Mouse (Mus musculus): ENCODE results near the gene 2310046K23Rik. TPM values are rescaled to one million over a fixed set of nuclear protein-coding genes. Genes with fewer than 3 reads are reported as not detected.

2310046K23Rik gene
- not detected for polyA plus RNA-seq (2012; fragmentation: generic; extraction: Trizol)
- long read RNA-seq, experiment 1: 0 reads
- long read RNA-seq, experiment 2: 0 reads

DNA sequence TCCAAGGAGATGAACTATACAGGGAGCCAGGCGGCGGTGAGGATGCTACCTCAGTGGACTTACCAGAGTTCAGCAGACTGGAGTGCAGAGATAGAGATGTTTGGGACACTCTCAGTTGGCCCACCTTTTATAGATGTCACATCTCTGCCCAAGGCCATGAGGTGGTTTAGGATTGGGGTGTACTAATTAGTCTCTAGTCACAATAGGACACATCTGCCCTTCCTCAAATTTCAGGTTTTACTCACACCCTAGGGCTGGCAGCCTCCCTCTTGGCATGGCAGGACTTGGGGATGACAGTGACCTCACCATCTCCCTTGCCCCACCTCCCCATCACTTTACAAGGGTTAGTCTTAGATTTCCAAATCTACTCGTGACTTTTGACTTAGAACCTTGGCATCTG, at the start of gene 2310046K23Rik:
Gene 2310046K23Rik, minus strand, starts transcription at position 101 of the 400 bp plus-strand sequence.
- Histone ChIP-seq H3K79me2 (ENCODE audit: control insufficient read depth, insufficient read depth) (no peaks in the 10 kb centered on the region), H3K79me3 (ENCODE audit: low read depth) (no peaks in the 10 kb centered on the region), H3K27me3 (ENCODE audit: control insufficient read depth, insufficient read depth, insufficient read length) (no peaks in the 10 kb centered on the region), H3K36me3 (ENCODE audit: control insufficient read depth, insufficient read depth) (no peaks in the 10 kb centered on the region), H3K4me3 (ENCODE audit: insufficient read depth, poor library complexity, severe bottlenecking) (no peak within 1 kb of the TSS), H3ac (ENCODE audit: control insufficient read depth, insufficient read length, low read depth) (no peak within 1 kb of the TSS)
- TF ChIP-seq CTCF (IDR thresholded peaks at IDR 0.05; ENCODE audit: control insufficient read depth, insufficient read depth, insufficient read length) (no peak), CEBPB (IDR thresholded peaks at IDR 0.05; ENCODE audit: low read depth) (no peak), USF1 (IDR thresholded peaks at IDR 0.05; ENCODE audit: low read depth) (no peak), MAX (IDR thresholded peaks at IDR 0.05) (no peak), MYOG (IDR thresholded peaks at IDR 0.05; ENCODE audit: control insufficient read depth, extremely low read depth, insufficient read length) (no peak), FOSL1 (IDR thresholded peaks at IDR 0.05; ENCODE audit: insufficient read depth, low read length, poor library complexity, severe bottlenecking) (no peak), MYOD1 (IDR thresholded peaks at IDR 0.05; ENCODE audit: control insufficient read depth, insufficient read length, low read depth) (no peak)

DNA sequence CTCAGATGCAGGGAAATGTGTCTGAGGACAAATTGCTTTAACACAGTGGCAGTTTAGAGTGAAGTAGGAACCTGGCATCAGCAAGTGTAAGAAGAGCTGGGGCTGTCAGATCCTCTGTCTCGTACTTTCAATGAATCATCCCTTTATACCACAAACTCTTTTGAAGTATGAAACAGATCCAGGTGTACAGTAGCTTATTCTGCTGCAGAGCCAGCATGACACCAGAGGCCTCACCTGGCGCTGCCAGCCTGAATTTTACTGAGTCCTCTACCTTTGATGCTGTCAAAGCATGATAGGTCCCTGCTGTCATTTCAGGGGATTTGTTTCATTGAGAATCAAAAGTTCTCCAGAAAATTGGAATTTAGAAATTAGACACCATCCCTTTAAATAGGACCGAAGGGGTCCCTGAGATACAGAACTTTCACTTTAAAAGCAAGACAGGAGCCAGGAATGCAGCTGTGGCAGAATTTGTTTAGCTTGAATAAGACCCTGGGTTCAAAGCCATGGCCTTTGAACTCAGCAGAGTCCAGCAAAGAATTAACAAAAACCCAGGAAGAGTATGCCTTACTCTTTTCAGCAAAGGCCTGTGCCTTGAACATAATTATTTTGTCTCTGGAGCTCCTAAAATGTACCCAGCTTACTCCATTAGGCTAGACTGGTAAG, 49.0 kb upstream of the 2310046K23Rik start:
- Histone ChIP-seq H3K79me2 (ENCODE audit: control insufficient read depth, insufficient read depth) (no peaks in the 10 kb centered on the region), H3K79me3 (ENCODE audit: low read depth) (no peaks in the 10 kb centered on the region), H3ac (ENCODE audit: control insufficient read depth, insufficient read length, low read depth) (no peak overlapping the region), H3K4me3 (ENCODE audit: insufficient read depth, poor library complexity, severe bottlenecking) (no peak overlapping the region), H3K36me3 (ENCODE audit: control insufficient read depth, insufficient read depth) (no peaks in the 10 kb centered on the region), H3K27me3 (ENCODE audit: control insufficient read depth, insufficient read depth, insufficient read length) (no peaks in the 10 kb centered on the region)
- TF ChIP-seq MYOD1 (IDR thresholded peaks at IDR 0.05; ENCODE audit: control insufficient read depth, insufficient read length, low read depth) (no peak), CTCF (IDR thresholded peaks at IDR 0.05; ENCODE audit: control insufficient read depth, insufficient read depth, insufficient read length) (no peak), CEBPB (IDR thresholded peaks at IDR 0.05; ENCODE audit: low read depth) (no peak), MAX (IDR thresholded peaks at IDR 0.05) (no peak), MYOG (IDR thresholded peaks at IDR 0.05; ENCODE audit: control insufficient read depth, extremely low read depth, insufficient read length) (no peak), USF1 (IDR thresholded peaks at IDR 0.05; ENCODE audit: low read depth) (no peak), FOSL1 (IDR thresholded peaks at IDR 0.05; ENCODE audit: insufficient read depth, low read length, poor library complexity, severe bottlenecking) (no peak)

DNA sequence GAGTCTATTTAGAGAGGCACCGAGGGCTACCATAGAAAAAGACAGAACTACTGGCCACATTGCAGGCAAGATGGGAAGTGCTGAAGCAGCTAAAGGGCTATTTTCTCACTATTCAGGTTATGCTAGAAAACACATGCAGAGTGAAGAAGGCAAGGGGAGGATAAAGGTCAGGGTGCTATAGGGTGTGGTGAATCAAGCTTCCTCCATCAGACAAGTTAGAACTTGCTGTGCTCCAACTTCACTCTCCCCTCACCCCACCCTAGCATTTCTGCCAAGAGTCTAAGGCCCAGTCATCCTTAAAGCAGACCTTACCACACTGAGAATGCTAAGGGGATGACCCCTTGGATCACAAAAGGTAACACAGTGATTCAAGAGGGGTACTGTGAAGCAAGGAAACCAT, 45.2 kb upstream of the 2310046K23Rik start:
- Histone ChIP-seq H3K79me2 (ENCODE audit: control insufficient read depth, insufficient read depth) (no peaks in the 10 kb centered on the region), H3ac (ENCODE audit: control insufficient read depth, insufficient read length, low read depth) (no peak overlapping the region), H3K36me3 (ENCODE audit: control insufficient read depth, insufficient read depth) (no peaks in the 10 kb centered on the region), H3K79me3 (ENCODE audit: low read depth) (no peaks in the 10 kb centered on the region), H3K4me3 (ENCODE audit: insufficient read depth, poor library complexity, severe bottlenecking) (no peak overlapping the region), H3K27me3 (ENCODE audit: control insufficient read depth, insufficient read depth, insufficient read length) (no peaks in the 10 kb centered on the region)
- TF ChIP-seq MAX (IDR thresholded peaks at IDR 0.05) (no peak), CEBPB (IDR thresholded peaks at IDR 0.05; ENCODE audit: low read depth) (no peak), USF1 (IDR thresholded peaks at IDR 0.05; ENCODE audit: low read depth) (no peak), MYOD1 (IDR thresholded peaks at IDR 0.05; ENCODE audit: control insufficient read depth, insufficient read length, low read depth) (no peak), FOSL1 (IDR thresholded peaks at IDR 0.05; ENCODE audit: insufficient read depth, low read length, poor library complexity, severe bottlenecking) (no peak), CTCF (IDR thresholded peaks at IDR 0.05; ENCODE audit: control insufficient read depth, insufficient read depth, insufficient read length) (no peak), MYOG (IDR thresholded peaks at IDR 0.05; ENCODE audit: control insufficient read depth, extremely low read depth, insufficient read length) (no peak)

DNA sequence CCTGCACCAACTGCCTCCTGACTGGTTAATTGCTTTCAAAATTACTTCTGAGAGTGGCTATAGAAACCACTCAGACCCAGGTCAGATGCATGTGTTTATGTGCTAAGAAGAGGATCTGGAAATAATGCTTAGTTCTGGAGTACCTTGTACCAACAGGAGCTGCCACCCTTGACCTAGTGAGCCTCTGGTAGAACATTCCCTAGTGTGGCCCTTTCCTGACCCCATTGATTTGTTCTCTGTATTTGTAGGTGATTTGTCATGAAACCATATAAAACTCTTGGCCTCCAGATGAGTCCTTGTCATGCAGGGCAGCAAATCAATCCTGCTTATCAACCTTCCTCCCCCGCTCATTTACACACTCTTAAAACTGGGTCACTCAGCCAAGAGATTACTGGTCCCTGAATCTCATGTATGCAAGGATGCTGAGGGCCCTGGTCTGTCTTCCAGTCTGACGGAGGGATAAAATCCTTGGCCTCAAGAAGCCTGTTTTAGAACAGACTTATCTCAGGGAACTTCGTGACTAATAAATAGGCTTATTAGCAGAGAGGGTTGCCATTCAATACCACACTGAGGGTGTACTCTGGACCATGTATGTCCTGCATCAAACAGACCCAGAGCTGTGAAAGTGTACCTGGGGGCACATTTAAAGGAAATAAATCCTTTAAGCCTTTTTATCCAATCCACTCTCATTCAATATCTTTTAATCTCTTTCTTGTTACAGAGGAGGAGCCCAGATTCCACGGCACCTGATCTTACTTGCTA, 44.5 kb upstream of the 2310046K23Rik start:
- H3K4me3 ChIP-seq (ENCODE audit: insufficient read depth, poor library complexity, severe bottlenecking): no peak overlapping the region
- H3K79me2 ChIP-seq (ENCODE audit: control insufficient read depth, insufficient read depth): no peaks in the 10 kb centered on the region
- TF ChIP-seq MYOD1 (IDR thresholded peaks at IDR 0.05; ENCODE audit: control insufficient read depth, insufficient read length, low read depth) (no peak), CTCF (IDR thresholded peaks at IDR 0.05; ENCODE audit: control insufficient read depth, insufficient read depth, insufficient read length) (no peak), FOSL1 (IDR thresholded peaks at IDR 0.05; ENCODE audit: insufficient read depth, low read length, poor library complexity, severe bottlenecking) (no peak), MYOG (IDR thresholded peaks at IDR 0.05; ENCODE audit: control insufficient read depth, extremely low read depth, insufficient read length) (no peak), USF1 (IDR thresholded peaks at IDR 0.05; ENCODE audit: low read depth) (no peak), CEBPB (IDR thresholded peaks at IDR 0.05; ENCODE audit: low read depth) (no peak), MAX (IDR thresholded peaks at IDR 0.05) (no peak)
- H3K36me3 ChIP-seq (ENCODE audit: control insufficient read depth, insufficient read depth): no peaks in the 10 kb centered on the region
- no peaks in the 10 kb centered on the region for H3K79me3 ChIP-seq (ENCODE audit: low read depth)
- H3ac ChIP-seq (ENCODE audit: control insufficient read depth, insufficient read length, low read depth): no peak overlapping the region
- H3K27me3 ChIP-seq (ENCODE audit: control insufficient read depth, insufficient read depth, insufficient read length): no peaks in the 10 kb centered on the region

DNA sequence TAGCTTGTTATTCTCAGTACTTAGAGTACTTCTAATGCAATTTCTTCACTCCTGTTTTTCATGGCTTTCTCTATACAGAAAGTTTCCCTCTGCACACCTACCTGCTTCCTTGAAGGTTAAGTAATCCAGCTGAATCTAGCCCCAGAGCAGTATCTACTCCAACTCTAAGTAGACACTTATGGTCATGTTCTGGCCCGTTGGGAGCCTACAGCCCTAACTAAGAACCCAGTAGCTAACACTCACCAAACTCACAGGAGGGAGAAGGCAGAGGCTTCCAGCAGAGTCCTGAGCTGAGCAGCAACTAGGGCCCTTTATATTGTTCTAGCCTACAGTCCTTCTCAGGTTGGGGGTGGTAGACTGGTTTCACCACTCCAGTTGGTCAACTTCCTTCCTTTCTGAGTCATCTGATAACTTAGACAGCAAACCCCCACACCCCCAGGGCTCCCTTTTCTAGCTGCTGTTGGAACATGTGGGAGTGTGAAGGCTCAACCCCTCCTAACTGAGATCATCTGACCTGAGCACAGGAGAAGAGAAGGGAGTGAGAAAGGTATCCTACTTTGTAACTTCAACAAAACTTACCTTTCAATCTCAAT, 39.2 kb upstream of the 2310046K23Rik start, which contains the start of gene Ivl:
Gene Ivl, minus strand, starts transcription at position 287 of the 593 bp plus-strand sequence.
- no peaks in the 10 kb centered on the region for H3K27me3 ChIP-seq (ENCODE audit: control insufficient read depth, insufficient read depth, insufficient read length)
- no peaks in the 10 kb centered on the region for H3K79me2 ChIP-seq (ENCODE audit: control insufficient read depth, insufficient read depth)
- H3K79me3 ChIP-seq (ENCODE audit: low read depth): no peaks in the 10 kb centered on the region
- no peak within 1 kb of the TSS for H3K4me3 ChIP-seq (ENCODE audit: insufficient read depth, poor library complexity, severe bottlenecking)
- H3K36me3 ChIP-seq (ENCODE audit: control insufficient read depth, insufficient read depth): no peaks in the 10 kb centered on the region
- H3ac ChIP-seq (ENCODE audit: control insufficient read depth, insufficient read length, low read depth): no peak within 1 kb of the TSS
- TF ChIP-seq MYOG (IDR thresholded peaks at IDR 0.05; ENCODE audit: control insufficient read depth, extremely low read depth, insufficient read length) (no peak), CEBPB (IDR thresholded peaks at IDR 0.05; ENCODE audit: low read depth) (no peak), USF1 (IDR thresholded peaks at IDR 0.05; ENCODE audit: low read depth) (no peak), MYOD1 (IDR thresholded peaks at IDR 0.05; ENCODE audit: control insufficient read depth, insufficient read length, low read depth) (no peak), CTCF (IDR thresholded peaks at IDR 0.05; ENCODE audit: control insufficient read depth, insufficient read depth, insufficient read length) (no peak), MAX (IDR thresholded peaks at IDR 0.05) (no peak), FOSL1 (IDR thresholded peaks at IDR 0.05; ENCODE audit: insufficient read depth, low read length, poor library complexity, severe bottlenecking) (no peak)

All from C2C12 (cell line).